ENCODE assay signal across 8 mouse cellular contexts in the genomic region with DNA sequence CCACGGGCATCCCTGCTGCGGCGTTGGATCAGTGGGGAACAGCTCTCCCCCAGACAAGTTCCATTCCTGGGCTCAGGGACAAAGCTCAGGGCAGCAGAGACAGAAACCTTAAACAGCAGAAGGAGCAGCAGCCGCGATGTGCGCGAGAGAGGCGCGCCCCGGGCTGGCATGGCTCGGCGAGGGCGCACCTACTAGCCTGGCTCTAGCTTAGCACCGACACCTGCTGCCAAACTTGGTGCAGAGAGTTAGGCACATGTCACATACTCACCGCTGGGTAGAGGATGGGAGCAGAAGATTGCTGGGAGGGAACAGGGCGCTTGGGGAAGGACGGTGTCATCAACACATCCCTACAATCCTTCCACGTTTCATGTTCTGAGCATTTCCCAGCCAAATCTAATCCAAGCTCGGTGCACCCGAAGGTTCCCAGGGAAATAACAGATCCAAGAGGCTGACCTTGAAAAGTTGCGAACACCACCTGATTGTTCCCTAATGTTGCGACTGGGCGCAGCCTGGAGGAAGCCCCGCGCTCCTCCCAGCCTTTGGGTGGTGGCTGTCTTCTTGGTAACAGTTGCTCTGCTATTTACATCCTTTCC. TPM values are rescaled to one million over a fixed set of nuclear protein-coding genes. Genes with fewer than 3 reads are reported as not detected.
DNase-seq lines count a peak whose midpoint lies in the region; ATAC-seq and TF ChIP-seq lines count a peak whose summit lies in the region.

No protein-coding gene starts in this region.

- intact Hi-C loops in left cerebral cortex, adult 2 months (cut with DNase I), result no loop called here

- H3K4me3 ChIP-seq in left cerebral cortex, adult 2 months, result peak overlapping the region; percentile 51
- H3K4me3 ChIP-seq in heart, embryonic 13.5 days, result peak overlapping the region; percentile 70
- peak overlapping the region; percentile 64 for H3K4me3 ChIP-seq in limb, embryonic 10.5 days
- peak overlapping the region; percentile 56 for H3K4me3 ChIP-seq in neural tube, embryonic 14.5 days (ENCODE audit: low read depth, low read length)

- no peaks in the 10 kb centered on the region for H3K36me3 ChIP-seq in heart, embryonic 13.5 days
- H3K36me3 ChIP-seq in limb, embryonic 10.5 days, result no peaks in the 10 kb centered on the region
- H3K36me3 ChIP-seq in neural tube, embryonic 14.5 days (ENCODE audit: control insufficient read depth, insufficient read depth, low read length), result no peaks in the 10 kb centered on the region

- H3K4me1 ChIP-seq in heart, embryonic 13.5 days, result peaks cover 21% of the 10 kb centered on the region
- H3K4me1 ChIP-seq in limb, embryonic 10.5 days, result peaks cover 11% of the 10 kb centered on the region
- H3K4me1 ChIP-seq in neural tube, embryonic 14.5 days (ENCODE audit: control insufficient read depth, insufficient read depth, low read length), result peaks cover 4% of the 10 kb centered on the region; the same call in 1 of the 2 replicates

- peak overlapping the region; percentile 97 for H3K4me2 ChIP-seq in heart, embryonic 13.5 days
- peak overlapping the region; percentile 94 for H3K4me2 ChIP-seq in neural tube, embryonic 14.5 days (ENCODE audit: low read depth, low read length)

- ATAC-seq in heart, embryonic 13.5 days (ENCODE audit: extremely low read depth, insufficient number of reproducible peaks, low FRiP score, low TSS enrichment), result no peak
- ATAC-seq in neural tube, embryonic 14.5 days (ENCODE audit: low read depth), result peak; percentile 15; the same call in 1 of the 2 replicates

- H3K27me3 ChIP-seq in heart, embryonic 13.5 days (replicated peaks), result peaks cover 17% of the 10 kb centered on the region
- H3K27me3 ChIP-seq in limb, embryonic 10.5 days (ENCODE audit: low read depth, poor library complexity, severe bottlenecking), result peaks cover 25% of the 10 kb centered on the region
- H3K27me3 ChIP-seq in neural tube, embryonic 14.5 days (ENCODE audit: control insufficient read depth, insufficient read depth, low read length), result peaks cover 11% of the 10 kb centered on the region; the same call in 1 of the 2 replicates

- under 1% methylated on average over 25 of the region's 25 CpGs for WGBS in heart, embryonic 13.5 days
- 4% methylated on average over 25 of the region's 25 CpGs for WGBS in limb, embryonic 10.5 days
- WGBS in neural tube, embryonic 14.5 days, result under 1% methylated on average over 25 of the region's 25 CpGs

- no peaks in the 10 kb centered on the region for H3K9me3 ChIP-seq in heart, embryonic 13.5 days
- no peaks in the 10 kb centered on the region for H3K9me3 ChIP-seq in limb, embryonic 10.5 days (replicated peaks)
- no peaks in the 10 kb centered on the region for H3K9me3 ChIP-seq in neural tube, embryonic 14.5 days (ENCODE audit: control insufficient read depth, low read length)

- H3K9ac ChIP-seq in heart, embryonic 13.5 days, result peak overlapping the region; percentile 82
- peak overlapping the region; percentile 25 for H3K9ac ChIP-seq in neural tube, embryonic 14.5 days (replicated peaks; ENCODE audit: low read depth, low read length)

- DNase-seq in left cerebral cortex, adult 2 months (ENCODE audit: extremely low spot score in 1 of 2, low spot score in 2 of 2), result peak; percentile 25 to 36
- no peak for DNase-seq in left cerebral cortex, adult 11 months (ENCODE audit: low spot score)
- peak; percentile 10 for DNase-seq in embryo, embryonic 11 days
- DNase-seq in limb, embryonic 10.5 days (ENCODE audit: low spot score), result peak; percentile 40
- no peak for DNase-seq in natural killer cell, adult 2 months (ENCODE audit: low spot score in 2 of 2)
- no peak for DNase-seq in urinary bladder, postnatal 36 days (ENCODE audit: low spot score in 2 of 2)

- peak overlapping the region; percentile 48 for H3K27ac ChIP-seq in left cerebral cortex, adult 2 months
- H3K27ac ChIP-seq in heart, embryonic 13.5 days (replicated peaks), result no peak overlapping the region
- no peak overlapping the region for H3K27ac ChIP-seq in limb, embryonic 10.5 days
- H3K27ac ChIP-seq in neural tube, embryonic 14.5 days (ENCODE audit: low read depth, low read length), result no peak overlapping the region

- no peak for TF ChIP-seq CTCF in left cerebral cortex, adult 2 months (IDR thresholded peaks at IDR 0.05)

RNA-seq across cellular contexts. Expression of a gene that starts 1.5 kb away (rescaled TPM):
- total RNA-seq in left cerebral cortex, adult 2 months (2021), result 10 to 100 TPM; 16.3 to 18.6 TPM
- polyA plus RNA-seq in heart, embryonic 13.5 days (2015; fragmentation: Nextera tagmentation; extraction: Ambion mirVana), result 1.5 and 1.8 TPM in 2 replicates
- 0.08 and 0.13 TPM in 2 replicates for polyA plus RNA-seq in limb, embryonic 10.5 days (2016; fragmentation: Nextera tagmentation; extraction: Ambion mirVana)
- polyA plus RNA-seq in neural tube, embryonic 14.5 days (2014; fragmentation: Nextera tagmentation; extraction: Ambion mirVana), result 3.6 and 5.8 TPM in 2 replicates

Comparison
In these comparisons a context has a peak if more than half of its experiments do, and no peak if none do; other contexts are left out.
1. DNase-seq: peak in left cerebral cortex, adult 2 months (2 of 2), embryo, embryonic 11 days (single experiment) and limb, embryonic 10.5 days (single experiment); none in left cerebral cortex, adult 11 months (single experiment), natural killer cell, adult 2 months (0 of 2) and urinary bladder, postnatal 36 days (0 of 2).
2. Peak in every context shown above with its lines, with median percentiles within 50 percentile points of each other: H3K4me3 ChIP-seq.